Mouse (Mus musculus): ENCODE results near the gene Crygs. TPM values are rescaled to one million over a fixed set of nuclear protein-coding genes. Genes with fewer than 3 reads are reported as not detected.
A peak's percentile ranks its signal among the peaks of the same experiment; 100 is the strongest.

Crygs gene
- polyA plus RNA-seq (2015; fragmentation: Nextera tagmentation; extraction: Ambion mirVana), result not detected in 2 replicates

GRCm38 (mm10) chr16:22811477-22811876, at the start of gene Crygs:
Crygs (minus strand) TSS chr16:22811577.
- Histone ChIP-seq H3K27me3 (replicated peaks) (peaks cover 15% of the 10 kb centered on the region), H3K27ac (no peak within 1 kb of the TSS), H3K9me3 (no peaks in the 10 kb centered on the region), H3K4me3 (no peak within 1 kb of the TSS), H3K4me2 (no peak within 1 kb of the TSS), H3K4me1 (no peaks in the 10 kb centered on the region), H3K36me3 (replicated peaks) (no peaks in the 10 kb centered on the region), H3K9ac (no peak within 1 kb of the TSS)
- ATAC-seq (replicated peaks), result no peak
- 77% methylated on average over 2 of the region's 2 CpGs for WGBS

GRCm38 (mm10) chr16:22857431-22858113, 46.2 kb upstream of the Crygs start, which contains the start of the genes Tbccd1 and Dnajb11:
Tbccd1 (minus strand) TSS chr16:22857669.
Dnajb11 (plus strand) TSS chr16:22857845.
- H3K36me3 ChIP-seq (replicated peaks), result peaks cover 7% of the 10 kb centered on the region; the same call in 1 of the 2 replicates
- peaks cover 19% of the 10 kb centered on the region for H3K4me1 ChIP-seq
- H3K4me2 ChIP-seq, result peak within 1 kb of the TSS; percentile 86
- H3K9me3 ChIP-seq, result no peaks in the 10 kb centered on the region
- H3K27me3 ChIP-seq (replicated peaks), result no peaks in the 10 kb centered on the region
- peak within 1 kb of the TSS; percentile 78 for H3K27ac ChIP-seq
- H3K4me3 ChIP-seq, result peak within 1 kb of the TSS; percentile 94
- peak; percentile 99 for ATAC-seq (replicated peaks)
- under 1% methylated on average over 62 of the region's 62 CpGs for WGBS
- H3K9ac ChIP-seq, result peak within 1 kb of the TSS; percentile 91

- no peak for ATAC-seq (replicated peaks)
- H3K9ac ChIP-seq, result peak overlapping the region; percentile 37
- WGBS, result 14% methylated on average over 9 of the region's 9 CpGs
Observed at GRCm38 (mm10) chr16:22856773-22857172, 45.4 kb upstream of the Crygs start.

GRCm38 (mm10) chr16:22852709-22853108, 41.3 kb upstream of the Crygs start:
- no peak for ATAC-seq (replicated peaks)
- no peak overlapping the region for H3K4me2 ChIP-seq
- H3K4me3 ChIP-seq, result no peak overlapping the region
- 0 out of 2 replicates have a peak, but pooled peaks cover 3% of the 10 kb centered on the region for H3K36me3 ChIP-seq (replicated peaks)
- no peaks in the 10 kb centered on the region for H3K27me3 ChIP-seq (replicated peaks)
- no peaks in the 10 kb centered on the region for H3K9me3 ChIP-seq
- no peak overlapping the region for H3K9ac ChIP-seq
- 91% methylated on average over 4 of the region's 4 CpGs for WGBS
- H3K27ac ChIP-seq, result no peak overlapping the region
- H3K4me1 ChIP-seq, result peaks cover 9% of the 10 kb centered on the region

More at GRCm38 (mm10) chr16:22856773-22857172, 45.4 kb upstream of the Crygs start:
- Histone ChIP-seq H3K27me3 (replicated peaks) (no peaks in the 10 kb centered on the region), H3K36me3 (replicated peaks) (0 out of 2 replicates have a peak, but pooled peaks cover 7% of the 10 kb centered on the region), H3K4me1 (peaks cover 19% of the 10 kb centered on the region), H3K4me2 (peak overlapping the region; percentile 81), H3K27ac (peak overlapping the region; percentile 67; the same call in 1 of the 2 replicates), H3K9me3 (no peaks in the 10 kb centered on the region), H3K4me3 (peak overlapping the region; percentile 94)

GRCm38 (mm10) chr16:22848331-22848730, 37.0 kb upstream of the Crygs start:
- no peaks in the 10 kb centered on the region for H3K36me3 ChIP-seq (replicated peaks)
- 91% methylated on average over 1 of the region's 1 CpGs for WGBS
- no peak overlapping the region for H3K4me3 ChIP-seq
- H3K27me3 ChIP-seq (replicated peaks), result no peaks in the 10 kb centered on the region
- H3K4me2 ChIP-seq, result no peak overlapping the region
- ATAC-seq (replicated peaks), result no peak
- H3K9ac ChIP-seq, result no peak overlapping the region
- H3K9me3 ChIP-seq, result no peaks in the 10 kb centered on the region
- H3K4me1 ChIP-seq, result peaks cover 13% of the 10 kb centered on the region
- no peak overlapping the region for H3K27ac ChIP-seq

- Histone ChIP-seq H3K9me3 (no peaks in the 10 kb centered on the region), H3K4me1 (peaks cover 13% of the 10 kb centered on the region), H3K4me3 (no peak overlapping the region), H3K9ac (no peak overlapping the region), H3K36me3 (replicated peaks) (no peaks in the 10 kb centered on the region), H3K4me2 (no peak overlapping the region), H3K27me3 (replicated peaks) (no peaks in the 10 kb centered on the region), H3K27ac (no peak overlapping the region)
- WGBS, result 95% methylated on average over 1 of the region's 1 CpGs
- ATAC-seq (replicated peaks), result no peak
Observed at GRCm38 (mm10) chr16:22847686-22848085, 36.3 kb upstream of the Crygs start.

- peaks cover 13% of the 10 kb centered on the region for H3K4me1 ChIP-seq
- no peak overlapping the region for H3K4me2 ChIP-seq
- no peaks in the 10 kb centered on the region for H3K9me3 ChIP-seq
- no peak overlapping the region for H3K9ac ChIP-seq
- WGBS, result 87% methylated on average over 4 of the region's 4 CpGs
- H3K27me3 ChIP-seq (replicated peaks), result no peaks in the 10 kb centered on the region
- H3K27ac ChIP-seq, result no peak overlapping the region
- ATAC-seq (replicated peaks), result no peak
- H3K36me3 ChIP-seq (replicated peaks), result no peaks in the 10 kb centered on the region
- H3K4me3 ChIP-seq, result no peak overlapping the region
Observed at GRCm38 (mm10) chr16:22845481-22845880, 34.1 kb upstream of the Crygs start.

- peaks cover 13% of the 10 kb centered on the region for H3K4me1 ChIP-seq
- H3K27ac ChIP-seq, result peak overlapping the region; percentile 63
- 80% methylated on average over 5 of the region's 5 CpGs for WGBS
- H3K4me2 ChIP-seq, result peak overlapping the region; percentile 97
- peak overlapping the region; percentile 62 for H3K4me3 ChIP-seq
- no peaks in the 10 kb centered on the region for H3K36me3 ChIP-seq (replicated peaks)
- ATAC-seq (replicated peaks), result peak; percentile 38; the same call in 1 of the 2 replicates
- no peaks in the 10 kb centered on the region for H3K9me3 ChIP-seq
- peak overlapping the region; percentile 78 for H3K9ac ChIP-seq
- H3K27me3 ChIP-seq (replicated peaks), result no peaks in the 10 kb centered on the region
Observed at GRCm38 (mm10) chr16:22844834-22845233, 33.5 kb upstream of the Crygs start.

- H3K27ac ChIP-seq, result peak overlapping the region; percentile 63
- H3K4me2 ChIP-seq, result peak overlapping the region; percentile 97
- WGBS, result 5% methylated on average over 25 of the region's 26 CpGs
- peak; percentile 98 for ATAC-seq (replicated peaks)
- peak overlapping the region; percentile 78 for H3K9ac ChIP-seq
- no peaks in the 10 kb centered on the region for H3K9me3 ChIP-seq
- H3K4me3 ChIP-seq, result peak overlapping the region; percentile 62
- H3K36me3 ChIP-seq (replicated peaks), result no peaks in the 10 kb centered on the region
- H3K27me3 ChIP-seq (replicated peaks), result no peaks in the 10 kb centered on the region
- peaks cover 13% of the 10 kb centered on the region for H3K4me1 ChIP-seq
Observed at GRCm38 (mm10) chr16:22844061-22844801, 32.9 kb upstream of the Crygs start.

- H3K4me1 ChIP-seq, result peaks cover 13% of the 10 kb centered on the region
- ATAC-seq (replicated peaks), result no peak
- no peak overlapping the region for H3K4me3 ChIP-seq
- 91% methylated on average over 5 of the region's 5 CpGs for WGBS
- no peaks in the 10 kb centered on the region for H3K27me3 ChIP-seq (replicated peaks)
- H3K4me2 ChIP-seq, result no peak overlapping the region
- H3K9me3 ChIP-seq, result no peaks in the 10 kb centered on the region
- no peak overlapping the region for H3K9ac ChIP-seq
- H3K36me3 ChIP-seq (replicated peaks), result no peaks in the 10 kb centered on the region
- no peak overlapping the region for H3K27ac ChIP-seq
Observed at GRCm38 (mm10) chr16:22842871-22843270, 31.5 kb upstream of the Crygs start.

GRCm38 (mm10) chr16:22839146-22839857, 27.9 kb upstream of the Crygs start:
- no peak for ATAC-seq (replicated peaks)
- H3K4me3 ChIP-seq, result no peak overlapping the region
- 96% methylated on average over 3 of the region's 3 CpGs for WGBS

More at GRCm38 (mm10) chr16:22839146-22839857, 27.9 kb upstream of the Crygs start:
- Histone ChIP-seq H3K9me3 (no peaks in the 10 kb centered on the region), H3K36me3 (replicated peaks) (no peaks in the 10 kb centered on the region), H3K27me3 (replicated peaks) (no peaks in the 10 kb centered on the region), H3K4me1 (peaks cover 6% of the 10 kb centered on the region), H3K4me2 (no peak overlapping the region), H3K9ac (no peak overlapping the region), H3K27ac (no peak overlapping the region)

Data from midbrain, embryonic 15.5 days (tissue).